Mouse (Mus musculus): ENCODE data around the gene Lrp2. TPM values are rescaled to one million over a fixed set of nuclear protein-coding genes. Genes with fewer than 3 reads are reported as not detected.

The Lrp2 gene
- polyA plus RNA-seq, 1 experiment from 2014 or later, result 0.84 TPM

DNA sequence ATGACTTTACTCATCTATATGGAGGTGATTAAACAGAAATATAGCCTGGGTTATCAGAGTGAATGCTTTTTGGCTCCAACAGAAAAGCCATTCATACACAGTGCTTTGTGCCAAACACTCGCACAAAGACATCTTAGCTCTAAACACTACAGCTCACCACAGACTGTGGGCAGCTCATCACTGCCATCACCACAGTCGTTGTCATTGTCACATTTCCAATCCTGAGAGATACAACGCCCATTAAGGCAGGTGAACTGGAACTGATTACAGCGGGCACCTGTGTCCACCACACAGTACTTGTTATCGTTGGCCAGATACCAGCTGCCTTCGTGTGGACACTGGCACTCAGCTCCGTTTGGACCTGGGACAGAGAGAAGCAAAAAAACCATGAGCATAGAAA lies 106.0 kb downstream of the Lrp2 start:
- no peak overlapping the region for H3K9ac ChIP-seq (replicated peaks; ENCODE audit: low read depth, low read length)
- no peaks in the 10 kb centered on the region for H3K9me3 ChIP-seq (ENCODE audit: control insufficient read depth, low read depth, low read length)
- WGBS, result 89% methylated on average over 7 of the region's 7 CpGs
- H3K4me2 ChIP-seq (replicated peaks; ENCODE audit: low read depth, low read length), result no peak overlapping the region
- no peaks in the 10 kb centered on the region for H3K36me3 ChIP-seq (ENCODE audit: control insufficient read depth, insufficient read depth, low read length)
- H3K27me3 ChIP-seq (ENCODE audit: control insufficient read depth, insufficient read depth, low read length), result no peaks in the 10 kb centered on the region
- no peak for ATAC-seq (ENCODE audit: insufficient number of reproducible peaks, insufficient read depth, low FRiP score, low read depth)
- H3K27ac ChIP-seq (ENCODE audit: low read length), result no peak overlapping the region
- no peaks in the 10 kb centered on the region for H3K4me1 ChIP-seq (ENCODE audit: control insufficient read depth, insufficient read depth, low read length)
- no peak overlapping the region for H3K4me3 ChIP-seq (ENCODE audit: low read depth, low read length)

- no peak for ATAC-seq (ENCODE audit: insufficient number of reproducible peaks, insufficient read depth, low FRiP score, low read depth)
- WGBS, result 82% methylated on average over 7 of the region's 7 CpGs
- no peaks in the 10 kb centered on the region for H3K9me3 ChIP-seq (ENCODE audit: control insufficient read depth, low read depth, low read length)
- no peaks in the 10 kb centered on the region for H3K36me3 ChIP-seq (ENCODE audit: control insufficient read depth, insufficient read depth, low read length)
- H3K4me3 ChIP-seq (ENCODE audit: low read depth, low read length), result no peak overlapping the region
- no peaks in the 10 kb centered on the region for H3K27me3 ChIP-seq (ENCODE audit: control insufficient read depth, insufficient read depth, low read length)
- H3K9ac ChIP-seq (replicated peaks; ENCODE audit: low read depth, low read length), result no peak overlapping the region
- no peaks in the 10 kb centered on the region for H3K4me1 ChIP-seq (ENCODE audit: control insufficient read depth, insufficient read depth, low read length)
- no peak overlapping the region for H3K27ac ChIP-seq (ENCODE audit: low read length)
- H3K4me2 ChIP-seq (replicated peaks; ENCODE audit: low read depth, low read length), result no peak overlapping the region
These were observed 109.0 kb downstream of the Lrp2 start for GRCm38 (mm10) chr2:69476901-69477300.

DNA sequence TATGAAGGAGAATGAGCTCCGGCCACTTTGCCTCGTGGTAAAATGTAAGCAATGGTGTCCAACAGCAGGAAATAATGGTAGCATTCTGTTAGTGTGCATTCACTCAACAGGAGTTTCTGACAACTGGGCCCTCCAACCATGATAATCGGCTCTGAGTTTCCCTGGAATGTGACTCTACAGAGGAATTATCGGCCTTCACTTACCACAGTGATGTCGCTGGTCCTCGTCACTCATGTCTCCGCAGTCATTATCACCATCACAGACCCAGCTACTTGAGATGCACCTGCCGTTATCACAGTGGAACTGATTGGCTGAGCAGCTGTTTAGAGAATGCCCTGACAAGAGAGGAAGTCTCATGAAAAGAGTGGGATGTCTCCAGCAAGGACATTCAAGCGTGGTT lies 110.7 kb downstream of the Lrp2 start:
- WGBS, result 74% methylated on average over 9 of the region's 9 CpGs
- H3K4me3 ChIP-seq (ENCODE audit: low read depth, low read length), result no peak overlapping the region
- H3K9ac ChIP-seq (replicated peaks; ENCODE audit: low read depth, low read length), result no peak overlapping the region
- no peaks in the 10 kb centered on the region for H3K27me3 ChIP-seq (ENCODE audit: control insufficient read depth, insufficient read depth, low read length)
- no peaks in the 10 kb centered on the region for H3K36me3 ChIP-seq (ENCODE audit: control insufficient read depth, insufficient read depth, low read length)
- ATAC-seq (ENCODE audit: insufficient number of reproducible peaks, insufficient read depth, low FRiP score, low read depth), result no peak
- H3K9me3 ChIP-seq (ENCODE audit: control insufficient read depth, low read depth, low read length), result no peaks in the 10 kb centered on the region
- no peak overlapping the region for H3K27ac ChIP-seq (ENCODE audit: low read length)
- no peaks in the 10 kb centered on the region for H3K4me1 ChIP-seq (ENCODE audit: control insufficient read depth, insufficient read depth, low read length)
- no peak overlapping the region for H3K4me2 ChIP-seq (replicated peaks; ENCODE audit: low read depth, low read length)

- no peak overlapping the region for H3K27ac ChIP-seq (ENCODE audit: low read length)
- 80% methylated on average over 4 of the region's 4 CpGs for WGBS
- ATAC-seq (ENCODE audit: insufficient number of reproducible peaks, insufficient read depth, low FRiP score, low read depth), result no peak
These were observed 114.0 kb downstream of the Lrp2 start for GRCm38 (mm10) chr2:69471837-69472236.

DNA sequence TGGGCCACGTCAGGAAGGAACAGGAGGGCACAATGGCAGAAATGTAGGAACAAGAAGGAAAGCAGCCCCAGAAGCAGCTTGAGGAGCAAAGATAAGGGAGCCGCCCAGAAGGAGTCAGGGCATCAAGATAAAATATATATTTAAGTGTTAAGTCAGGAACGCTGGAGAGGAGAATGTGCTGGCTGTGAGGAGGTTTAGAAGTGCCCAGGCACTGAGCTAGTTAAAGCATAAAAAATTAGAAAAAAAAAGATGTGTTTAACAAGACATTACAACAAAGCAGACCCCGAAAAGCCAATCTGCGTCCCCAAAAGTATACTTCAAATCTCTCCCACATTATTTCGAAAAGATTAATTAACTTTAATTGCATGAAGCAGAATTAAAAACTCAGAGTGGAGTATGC lies 122.3 kb downstream of the Lrp2 start:
- 77% methylated on average over 6 of the region's 6 CpGs for whole genome bisulfite sequencing

More at GRCm38 (mm10) chr2:69471837-69472236, 114.0 kb downstream of the Lrp2 start:
- no peak overlapping the region for H3K4me3 ChIP-seq (ENCODE audit: low read depth, low read length)
- no peaks in the 10 kb centered on the region for H3K9me3 ChIP-seq (ENCODE audit: control insufficient read depth, low read depth, low read length)
- no peaks in the 10 kb centered on the region for H3K36me3 ChIP-seq (ENCODE audit: control insufficient read depth, insufficient read depth, low read length)
- no peaks in the 10 kb centered on the region for H3K4me1 ChIP-seq (ENCODE audit: control insufficient read depth, insufficient read depth, low read length)
- H3K27me3 ChIP-seq (ENCODE audit: control insufficient read depth, insufficient read depth, low read length), result no peaks in the 10 kb centered on the region
- H3K4me2 ChIP-seq (replicated peaks; ENCODE audit: low read depth, low read length), result no peak overlapping the region
- H3K9ac ChIP-seq (replicated peaks; ENCODE audit: low read depth, low read length), result no peak overlapping the region

DNA sequence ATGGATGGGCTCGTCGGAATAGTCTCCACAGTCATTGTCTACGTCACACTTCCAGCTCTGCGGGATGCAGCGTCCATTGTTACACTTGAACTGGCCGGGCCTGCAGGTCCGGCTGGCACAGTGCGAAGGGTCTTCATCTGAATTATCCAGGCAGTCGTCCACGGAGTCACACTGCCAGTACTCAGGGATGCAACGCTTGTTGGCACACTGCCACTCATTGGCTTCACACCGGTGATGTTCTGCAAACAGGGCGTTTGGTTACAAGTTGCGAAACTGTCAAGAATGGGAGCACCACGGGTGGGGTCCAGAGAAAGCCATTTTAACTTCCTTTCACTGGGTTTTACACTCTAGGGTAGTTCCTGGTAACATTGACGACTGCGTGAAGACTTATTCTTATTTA lies 126.4 kb downstream of the Lrp2 start:
- no peaks in the 10 kb centered on the region for H3K27me3 ChIP-seq (ENCODE audit: control insufficient read depth, insufficient read depth, low read length)
- no peaks in the 10 kb centered on the region for H3K9me3 ChIP-seq (ENCODE audit: control insufficient read depth, low read depth, low read length)
- no peak overlapping the region for H3K9ac ChIP-seq (replicated peaks; ENCODE audit: low read depth, low read length)
- no peak for ATAC-seq (ENCODE audit: insufficient number of reproducible peaks, insufficient read depth, low FRiP score, low read depth)
- H3K4me1 ChIP-seq (ENCODE audit: control insufficient read depth, insufficient read depth, low read length), result no peaks in the 10 kb centered on the region
- H3K27ac ChIP-seq (ENCODE audit: low read length), result no peak overlapping the region
- no peak overlapping the region for H3K4me2 ChIP-seq (replicated peaks; ENCODE audit: low read depth, low read length)
- 88% methylated on average over 17 of the region's 17 CpGs for WGBS
- H3K4me3 ChIP-seq (ENCODE audit: low read depth, low read length), result no peak overlapping the region
- H3K36me3 ChIP-seq (ENCODE audit: control insufficient read depth, insufficient read depth, low read length), result no peaks in the 10 kb centered on the region

More for the DNA sequence above, 122.3 kb downstream of the Lrp2 start:
- H3K27me3 ChIP-seq (ENCODE audit: control insufficient read depth, insufficient read depth, low read length), result no peaks in the 10 kb centered on the region
- H3K9ac ChIP-seq (replicated peaks; ENCODE audit: low read depth, low read length), result no peak overlapping the region
- H3K4me3 ChIP-seq (ENCODE audit: low read depth, low read length), result no peak overlapping the region
- no peaks in the 10 kb centered on the region for H3K9me3 ChIP-seq (ENCODE audit: control insufficient read depth, low read depth, low read length)
- ATAC-seq (ENCODE audit: insufficient number of reproducible peaks, insufficient read depth, low FRiP score, low read depth), result no peak
- no peaks in the 10 kb centered on the region for H3K36me3 ChIP-seq (ENCODE audit: control insufficient read depth, insufficient read depth, low read length)
- no peak overlapping the region for H3K4me2 ChIP-seq (replicated peaks; ENCODE audit: low read depth, low read length)
- H3K27ac ChIP-seq (ENCODE audit: low read length), result no peak overlapping the region
- H3K4me1 ChIP-seq (ENCODE audit: control insufficient read depth, insufficient read depth, low read length), result no peaks in the 10 kb centered on the region

DNA sequence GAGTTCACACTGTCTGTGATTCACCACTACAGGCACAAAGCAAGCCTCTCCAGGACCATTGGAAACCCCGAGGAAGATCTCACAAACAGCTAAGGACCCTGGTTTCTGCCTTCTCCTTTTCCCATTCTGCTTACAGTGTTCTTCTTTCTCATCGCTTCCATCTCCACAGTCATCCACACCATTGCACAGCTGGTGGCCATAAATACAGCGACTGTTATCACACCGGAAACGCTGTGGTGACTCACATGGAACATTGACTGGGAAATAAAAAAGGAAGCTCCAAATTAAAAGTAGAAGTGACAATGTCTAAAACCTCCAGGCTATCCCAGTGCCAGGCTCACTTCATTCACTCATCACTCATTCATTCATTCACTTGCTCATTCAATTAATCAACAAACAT lies 134.7 kb downstream of the Lrp2 start:
- no peak overlapping the region for H3K4me2 ChIP-seq (replicated peaks; ENCODE audit: low read depth, low read length)
- no peak overlapping the region for H3K4me3 ChIP-seq (ENCODE audit: low read depth, low read length)
- H3K9me3 ChIP-seq (ENCODE audit: control insufficient read depth, low read depth, low read length), result no peaks in the 10 kb centered on the region
- no peak for ATAC-seq (ENCODE audit: insufficient number of reproducible peaks, insufficient read depth, low FRiP score, low read depth)
- H3K27me3 ChIP-seq (ENCODE audit: control insufficient read depth, insufficient read depth, low read length), result no peaks in the 10 kb centered on the region
- H3K27ac ChIP-seq (ENCODE audit: low read length), result no peak overlapping the region
- H3K9ac ChIP-seq (replicated peaks; ENCODE audit: low read depth, low read length), result no peak overlapping the region
- WGBS, result 89% methylated on average over 5 of the region's 5 CpGs
- H3K4me1 ChIP-seq (ENCODE audit: control insufficient read depth, insufficient read depth, low read length), result no peaks in the 10 kb centered on the region
- no peaks in the 10 kb centered on the region for H3K36me3 ChIP-seq (ENCODE audit: control insufficient read depth, insufficient read depth, low read length)

- no peaks in the 10 kb centered on the region for H3K9me3 ChIP-seq (ENCODE audit: control insufficient read depth, low read depth, low read length)
- WGBS, result 86% methylated on average over 4 of the region's 4 CpGs
- H3K27ac ChIP-seq (ENCODE audit: low read length), result no peak overlapping the region
- no peak overlapping the region for H3K9ac ChIP-seq (replicated peaks; ENCODE audit: low read depth, low read length)
- no peaks in the 10 kb centered on the region for H3K36me3 ChIP-seq (ENCODE audit: control insufficient read depth, insufficient read depth, low read length)
- H3K4me3 ChIP-seq (ENCODE audit: low read depth, low read length), result no peak overlapping the region
- H3K4me1 ChIP-seq (ENCODE audit: control insufficient read depth, insufficient read depth, low read length), result no peaks in the 10 kb centered on the region
- no peaks in the 10 kb centered on the region for H3K27me3 ChIP-seq (ENCODE audit: control insufficient read depth, insufficient read depth, low read length)
- H3K4me2 ChIP-seq (replicated peaks; ENCODE audit: low read depth, low read length), result no peak overlapping the region
- no peak for ATAC-seq (ENCODE audit: insufficient number of reproducible peaks, insufficient read depth, low FRiP score, low read depth)
These were observed 137.3 kb downstream of the Lrp2 start for GRCm38 (mm10) chr2:69448581-69448980.

DNA sequence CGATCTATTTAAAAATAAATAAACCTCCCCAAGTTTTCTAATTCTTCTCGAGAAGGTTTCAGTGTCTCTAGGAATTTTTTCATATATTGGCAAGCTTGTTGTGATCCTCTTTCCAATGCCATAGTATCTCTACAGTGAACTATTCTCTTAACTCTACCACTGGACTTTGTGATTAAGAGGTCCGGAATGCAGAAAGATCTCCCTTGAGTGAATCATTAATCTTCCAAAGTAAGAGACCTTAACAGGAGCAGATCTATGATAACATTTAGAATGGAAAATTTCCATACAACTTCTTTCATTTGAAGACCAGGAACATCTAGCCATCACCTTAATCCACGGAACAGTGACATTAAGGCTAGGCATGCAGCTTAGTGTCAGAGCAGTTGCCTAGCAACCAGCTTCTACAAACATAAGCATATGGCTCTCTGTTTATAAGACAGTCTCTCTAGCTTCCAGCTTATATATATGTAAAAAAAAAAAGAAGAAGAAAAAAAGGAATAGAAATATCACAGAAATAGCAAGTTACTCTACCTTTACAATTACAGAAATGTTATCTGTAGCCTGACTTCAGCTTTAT lies 139.9 kb downstream of the Lrp2 start:
- Histone ChIP-seq H3K9ac (replicated peaks; ENCODE audit: low read depth, low read length) (no peak overlapping the region), H3K27ac (ENCODE audit: low read length) (no peak overlapping the region), H3K4me3 (ENCODE audit: low read depth, low read length) (no peak overlapping the region), H3K9me3 (ENCODE audit: control insufficient read depth, low read depth, low read length) (no peaks in the 10 kb centered on the region), H3K4me2 (replicated peaks; ENCODE audit: low read depth, low read length) (no peak overlapping the region), H3K36me3 (ENCODE audit: control insufficient read depth, insufficient read depth, low read length) (no peaks in the 10 kb centered on the region), H3K27me3 (ENCODE audit: control insufficient read depth, insufficient read depth, low read length) (no peaks in the 10 kb centered on the region), H3K4me1 (ENCODE audit: control insufficient read depth, insufficient read depth, low read length) (no peaks in the 10 kb centered on the region)
- no peak for ATAC-seq (ENCODE audit: insufficient number of reproducible peaks, insufficient read depth, low FRiP score, low read depth)
- 48% methylated on average over 4 of the region's 4 CpGs for WGBS
